Mouse (Mus musculus): Measurements from ENCODE around the gene Cyp4a31. TPM values are rescaled to one million over a fixed set of nuclear protein-coding genes. Genes with fewer than 3 reads are reported as not detected.
"Not testable (repeated sequence)": the region's sequence is repeated elsewhere in the genome, so short reads cannot be mapped to it uniquely, and the experiment has no call there.

Gene Cyp4a31
- polyA plus RNA-seq, 2 experiments: 0.04 to 0.06 TPM

DNA sequence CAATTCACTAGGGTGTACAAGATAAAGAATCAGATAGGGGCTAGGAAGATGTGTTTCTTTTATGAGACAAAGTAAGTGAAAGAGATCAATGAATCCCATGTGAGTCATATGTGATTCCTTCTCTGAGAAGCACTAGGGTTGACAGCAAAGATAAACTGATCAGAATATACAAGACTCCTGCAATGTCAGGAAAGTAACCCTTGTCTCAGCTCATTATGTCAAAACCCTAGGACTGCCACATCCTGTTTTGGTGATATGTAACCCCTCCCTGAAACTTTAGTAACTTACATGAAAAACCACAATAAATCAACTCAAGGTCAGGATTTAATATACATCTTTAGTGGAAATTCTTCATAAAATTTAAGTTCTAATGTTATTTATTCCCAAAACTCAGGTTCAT, 50.6 kb downstream of the Cyp4a31 start:
- H3K9me3 ChIP-seq (ENCODE audit: control insufficient read depth, low read length): no peaks in the 10 kb centered on the region
- H3K4me3 ChIP-seq (ENCODE audit: insufficient read depth in 1 of 2, low read depth in 2 of 2, low read length in 2 of 2): no peak overlapping the region
- H3K36me3 ChIP-seq (replicated peaks; ENCODE audit: control insufficient read depth, insufficient read depth, low read depth): no peaks in the 10 kb centered on the region
- H3K9ac ChIP-seq (replicated peaks): no peak overlapping the region
- H3K27ac ChIP-seq: no peak overlapping the region
- ATAC-seq (ENCODE audit: insufficient read depth) (no peak), DNase-seq (ENCODE audit: low read depth in 3 of 3, low spot score in 3 of 3) (no peak)
- TF ChIP-seq CTCF (IDR thresholded peaks at IDR 0.05; ENCODE audit: low read depth) (no peak), EP300 (IDR thresholded peaks at IDR 0.05; ENCODE audit: low read depth) (no peak)
- H3K4me2 ChIP-seq (ENCODE audit: low read depth): no peak overlapping the region
- H3K27me3 ChIP-seq (ENCODE audit: control insufficient read depth, insufficient read depth, low read length): no peaks in the 10 kb centered on the region
- H3K4me1 ChIP-seq (replicated peaks; ENCODE audit: control insufficient read depth in 2 of 2, insufficient read depth in 2 of 2, low read length in 1 of 2): no peaks in the 10 kb centered on the region

DNA sequence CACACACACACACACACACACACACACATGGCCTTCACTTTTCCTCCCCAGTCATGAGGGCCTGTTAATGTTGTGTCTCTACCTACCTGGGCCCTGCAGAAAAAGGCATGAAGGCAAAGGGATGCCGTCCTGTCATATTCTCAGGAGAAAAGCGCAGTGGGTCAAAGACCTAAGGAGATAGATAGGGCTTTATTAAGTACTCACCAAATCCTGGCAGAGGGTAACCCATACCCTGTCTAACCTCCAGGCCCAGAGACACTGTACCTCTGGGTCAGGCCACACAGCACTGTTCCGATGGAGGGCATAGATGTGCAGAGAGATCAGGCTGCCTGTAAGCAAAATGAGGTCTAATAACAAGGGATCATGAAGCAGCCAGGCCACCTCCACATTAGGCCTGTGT, 62.1 kb downstream of the Cyp4a31 start:
- not testable (repeated sequence) for DNase-seq (ENCODE audit: low read depth in 3 of 3, low spot score in 3 of 3); H3K9ac ChIP-seq (replicated peaks); H3K36me3 ChIP-seq (replicated peaks; ENCODE audit: control insufficient read depth, insufficient read depth, low read depth); H3K9me3 ChIP-seq (ENCODE audit: control insufficient read depth, low read length); H3K4me1 ChIP-seq (replicated peaks; ENCODE audit: control insufficient read depth in 2 of 2, insufficient read depth in 2 of 2, low read length in 1 of 2); ATAC-seq (ENCODE audit: insufficient read depth); H3K27me3 ChIP-seq (ENCODE audit: control insufficient read depth, insufficient read depth, low read length); H3K4me2 ChIP-seq (ENCODE audit: low read depth); H3K4me3 ChIP-seq (ENCODE audit: insufficient read depth in 1 of 2, low read depth in 2 of 2, low read length in 2 of 2); H3K27ac ChIP-seq
- WGBS (ENCODE audit: insufficient replicate concordance): 70% methylated on average over 3 of the region's 3 CpGs

Other genes starting within 250 kb of the Cyp4a31 start
- gene Cyp4a12b, start 152.0 kb upstream of the Cyp4a31 start, polyA plus RNA-seq (2012; rRNA removed): not detected in 2 replicates
- not detected in 2 replicates for gene Cyp4a12b, start 152.0 kb upstream of the Cyp4a31 start, polyA plus RNA-seq (2014; fragmentation: Nextera tagmentation; extraction: Ambion mirVana)
- gene Cyp4a30b, start 111.0 kb upstream of the Cyp4a31 start, polyA plus RNA-seq (2012; rRNA removed): not detected in 2 replicates
- not detected in 2 replicates for gene Cyp4a30b, start 111.0 kb upstream of the Cyp4a31 start, polyA plus RNA-seq (2014; fragmentation: Nextera tagmentation; extraction: Ambion mirVana)
- gene Cyp4a14, start 67.5 kb upstream of the Cyp4a31 start, polyA plus RNA-seq (2012; rRNA removed): 0.04 TPM in 1 of 2 replicates, not detected in the other
- not detected in 2 replicates for gene Cyp4a14, start 67.5 kb upstream of the Cyp4a31 start, polyA plus RNA-seq (2014; fragmentation: Nextera tagmentation; extraction: Ambion mirVana)
- gene Cyp4a10, start 45.4 kb upstream of the Cyp4a31 start, polyA plus RNA-seq (2012; rRNA removed): 0.04 TPM in 1 of 2 replicates, not detected in the other
- gene Cyp4a10, start 45.4 kb upstream of the Cyp4a31 start, polyA plus RNA-seq (2014; fragmentation: Nextera tagmentation; extraction: Ambion mirVana): not detected in 2 replicates
- not detected in 2 replicates for gene Cyp4a32, start 37.3 kb downstream of the Cyp4a31 start, polyA plus RNA-seq (2012; rRNA removed)
- not detected in 2 replicates for gene Cyp4a32, start 37.3 kb downstream of the Cyp4a31 start, polyA plus RNA-seq (2014; fragmentation: Nextera tagmentation; extraction: Ambion mirVana)
- 1.1 TPM in 2 replicates for gene Cyp4b1, start 84.1 kb downstream of the Cyp4a31 start, polyA plus RNA-seq (2012; rRNA removed)
- gene Cyp4b1, start 84.1 kb downstream of the Cyp4a31 start, polyA plus RNA-seq (2014; fragmentation: Nextera tagmentation; extraction: Ambion mirVana): 1.6 and 2.2 TPM in 2 replicates
- gene Efcab14, start 174.1 kb downstream of the Cyp4a31 start, polyA plus RNA-seq (2012; rRNA removed): 6.0 and 6.9 TPM in 2 replicates
- 12.0 and 12.6 TPM in 2 replicates for gene Efcab14, start 174.1 kb downstream of the Cyp4a31 start, polyA plus RNA-seq (2014; fragmentation: Nextera tagmentation; extraction: Ambion mirVana)
- 0.07 TPM in 1 of 2 replicates, not detected in the other for gene Tex38, start 217.4 kb downstream of the Cyp4a31 start, polyA plus RNA-seq (2012; rRNA removed)
- not detected in 2 replicates for gene Tex38, start 217.4 kb downstream of the Cyp4a31 start, polyA plus RNA-seq (2014; fragmentation: Nextera tagmentation; extraction: Ambion mirVana)
- 5.5 and 8.5 TPM in 2 replicates for gene Atpaf1, start 221.2 kb downstream of the Cyp4a31 start, polyA plus RNA-seq (2012; rRNA removed)
- 15.0 and 22.0 TPM in 2 replicates for gene Atpaf1, start 221.2 kb downstream of the Cyp4a31 start, polyA plus RNA-seq (2014; fragmentation: Nextera tagmentation; extraction: Ambion mirVana)